Mouse (Mus musculus) small intestine, adult 2 months (tissue): ENCODE measurements at regions not wholly inside any gene's neighbourhood (a gene's known extent, or its start where the extent isn't known, plus 50 kb on each side); places are given as distances from the start of the nearest gene placed in this dataset.

Experiments used
- H3K27ac ChIP-seq: fragments of 200-500 bp; 2 replicates; pipeline ENCODE4 v1.5.1; 2012; ENCODE audit warnings: low read depth, low read length, control low read depth, inconsistent platforms; ENCODE audit not compliant: insufficient read depth
- H3K27me3 ChIP-seq: fragments of 200-500 bp; 2 replicates; pipeline ENCODE4 v1.6.1; 2012; ENCODE audit warnings: mild to moderate bottlenecking, moderate library complexity, low read length, inconsistent platforms; ENCODE audit not compliant: control insufficient read depth, insufficient read depth
- H3K36me3 ChIP-seq: fragments of 200-500 bp; 2 replicates; pipeline ENCODE4 v1.6.1; 2012; ENCODE audit warnings: mild to moderate bottlenecking, low read length, control low read depth, inconsistent platforms; ENCODE audit not compliant: control insufficient read depth, insufficient read depth
- H3K4me1 ChIP-seq: fragments of 200-500 bp; 2 replicates; pipeline ENCODE4 v1.6.1; 2012; ENCODE audit warnings: low read length, inconsistent platforms, mixed read lengths; ENCODE audit not compliant: control insufficient read depth, insufficient read depth, insufficient read length
- H3K4me3 ChIP-seq: fragments of 200-500 bp; 2 replicates; pipeline ENCODE4 v1.5.1; 2012; ENCODE audit warnings: low read depth, mild to moderate bottlenecking, control low read depth, inconsistent platforms, low read length, moderate library complexity
- CTCF ChIP-seq: fragments of 200-500 bp; IDR thresholded peaks from 2 replicates; pipeline ENCODE4 v1.5.1; 2012; ENCODE audit warnings: low read depth, mild to moderate bottlenecking, control low read depth, inconsistent platforms, low read length, moderate library complexity, mixed read lengths; ENCODE audit not compliant: insufficient replicate concordance, insufficient read length; ENCODE audit errors: extremely low read depth
- POLR2A ChIP-seq: fragments of 200-500 bp; IDR thresholded peaks from 2 replicates; pipeline ENCODE4 v1.6.1; 2012; ENCODE audit warnings: low read depth, mild to moderate bottlenecking, control low read depth, inconsistent platforms, low read length, moderate library complexity
- WGBS: fragments of 180-500 bp; shearing (Covaris S2); methylation state at CpG from one replicate; pipeline ENCODE4 v1.1.7; 2018; 5-methylcytosine and 5-hydroxymethylcytosine counted together

DNA sequence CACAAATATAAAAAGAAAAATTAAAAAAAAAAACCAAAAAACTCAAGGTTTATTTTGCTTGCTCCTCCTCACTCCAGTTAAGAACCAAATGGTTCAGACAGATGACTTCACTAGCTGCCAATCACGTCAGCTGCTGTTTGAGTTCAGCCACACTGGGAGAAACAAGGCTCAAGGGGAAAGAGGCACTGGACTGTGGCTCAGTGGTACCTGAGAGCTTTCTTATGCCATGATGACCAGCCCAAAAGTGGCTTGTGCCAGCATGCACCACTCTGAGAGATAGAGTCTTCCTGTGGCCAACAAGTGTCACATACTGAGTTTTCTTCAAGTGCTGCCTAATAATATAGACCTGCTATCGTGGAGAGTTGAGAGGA is 198.0 kb upstream of the Tprg start:
- no peak overlapping the region for H3K27ac ChIP-seq
- H3K36me3 ChIP-seq, result no peaks in the 10 kb centered on the region
- no peaks in the 10 kb centered on the region for H3K27me3 ChIP-seq
- H3K4me3 ChIP-seq, result no peak overlapping the region
- 93% methylated on average over 2 of the region's 2 CpGs for WGBS
- H3K4me1 ChIP-seq, result no peaks in the 10 kb centered on the region
- TF ChIP-seq POLR2A (no peak), CTCF (no peak)

DNA sequence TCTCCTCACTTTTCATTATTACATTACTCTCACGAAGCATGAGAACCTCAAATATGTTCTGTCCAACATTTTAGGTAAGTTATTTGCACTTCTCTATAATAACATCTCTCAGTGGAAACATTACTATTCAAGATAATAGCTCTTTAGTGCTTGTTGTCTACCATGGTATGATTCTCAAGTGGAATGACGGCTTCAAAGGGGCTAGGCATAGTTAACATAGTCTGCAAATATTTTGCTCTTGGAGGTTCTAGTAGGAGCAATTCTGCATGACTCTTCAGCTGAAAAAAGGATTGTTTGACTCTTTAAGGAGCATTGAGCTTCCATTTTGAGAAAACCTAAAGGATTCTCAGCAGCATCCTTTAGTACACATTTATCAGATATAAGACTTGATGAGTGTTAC is 182.5 kb upstream of the Tprg start:
- Histone ChIP-seq H3K27ac (no peak overlapping the region), H3K27me3 (no peaks in the 10 kb centered on the region), H3K4me1 (no peaks in the 10 kb centered on the region), H3K4me3 (no peak overlapping the region), H3K36me3 (no peaks in the 10 kb centered on the region)
- TF ChIP-seq POLR2A (no peak), CTCF (no peak)
- 94% methylated on average over 2 of the region's 2 CpGs for WGBS

DNA sequence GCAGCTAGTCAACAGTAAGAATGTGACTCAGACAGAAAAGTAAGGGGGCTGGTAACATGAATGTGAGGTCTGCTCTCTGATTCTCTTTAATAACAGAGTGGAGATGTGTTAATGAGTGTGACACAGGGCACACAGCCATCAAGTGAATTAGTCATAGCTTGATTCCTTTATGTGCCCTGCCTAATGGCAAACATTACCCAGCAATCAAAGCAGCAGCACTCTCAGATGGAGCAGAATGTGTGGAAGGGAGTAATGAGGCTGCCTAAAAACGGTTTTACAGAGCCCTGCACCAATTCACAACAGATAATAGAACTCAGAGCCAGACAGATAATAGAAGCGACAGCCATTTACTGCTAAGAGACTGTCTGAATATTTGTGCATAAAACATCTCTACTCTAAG is 182.0 kb upstream of the Tprg start:
- H3K4me1 ChIP-seq, result no peaks in the 10 kb centered on the region
- H3K36me3 ChIP-seq, result no peaks in the 10 kb centered on the region
- TF ChIP-seq POLR2A (no peak), CTCF (no peak)
- no peak overlapping the region for H3K27ac ChIP-seq
- H3K4me3 ChIP-seq, result no peak overlapping the region
- 57% methylated on average over 2 of the region's 2 CpGs for WGBS
- no peaks in the 10 kb centered on the region for H3K27me3 ChIP-seq

DNA sequence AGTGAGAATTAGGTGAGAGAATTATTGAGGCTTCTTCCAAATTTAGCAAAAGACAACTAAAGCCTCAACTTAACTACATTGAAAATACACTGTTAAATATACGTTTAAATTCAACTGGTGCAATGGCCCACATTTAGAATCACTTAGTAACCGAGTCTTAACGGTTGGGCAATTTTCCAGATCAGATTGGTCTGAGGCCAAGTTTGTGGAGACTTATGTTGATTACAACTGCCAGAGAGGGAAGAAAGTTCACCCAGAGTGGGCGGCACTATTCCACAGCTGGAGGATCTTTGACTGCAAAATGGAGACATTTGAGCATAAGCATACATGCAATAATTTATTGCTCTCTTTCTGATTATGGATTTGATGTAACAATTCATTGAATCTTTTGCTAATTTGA is 146.5 kb upstream of the Tprg start:
- Histone ChIP-seq H3K27ac (no peak overlapping the region), H3K36me3 (no peaks in the 10 kb centered on the region), H3K27me3 (no peaks in the 10 kb centered on the region), H3K4me3 (no peak overlapping the region), H3K4me1 (no peaks in the 10 kb centered on the region)
- TF ChIP-seq CTCF (no peak), POLR2A (no peak)
- WGBS, result 7% methylated on average over 4 of the region's 4 CpGs

DNA sequence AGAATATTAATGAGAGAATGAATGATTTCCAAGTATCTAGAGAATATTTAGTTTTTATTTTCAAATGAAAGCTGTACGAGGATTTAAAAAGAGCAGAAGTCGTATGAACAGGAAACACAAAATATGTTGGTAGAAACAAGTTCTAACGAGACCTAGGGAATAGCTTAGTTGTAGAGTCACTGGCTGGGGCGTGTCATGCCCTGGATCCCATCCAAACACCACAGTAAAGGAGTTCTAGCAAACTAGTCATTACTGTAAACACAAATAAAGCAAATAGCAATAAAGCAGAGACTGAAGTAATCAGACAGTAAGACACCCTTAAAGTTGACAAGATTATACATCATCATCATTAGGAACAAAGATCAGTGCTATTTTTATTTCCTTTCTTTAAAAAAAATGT is 139.1 kb upstream of the Tprg start:
- Histone ChIP-seq H3K27ac (no peak overlapping the region), H3K4me1 (no peaks in the 10 kb centered on the region), H3K4me3 (no peak overlapping the region), H3K27me3 (no peaks in the 10 kb centered on the region), H3K36me3 (no peaks in the 10 kb centered on the region)
- TF ChIP-seq POLR2A, result no peak
- no peak for TF ChIP-seq CTCF
- WGBS, result 35% methylated on average over 4 of the region's 4 CpGs

DNA sequence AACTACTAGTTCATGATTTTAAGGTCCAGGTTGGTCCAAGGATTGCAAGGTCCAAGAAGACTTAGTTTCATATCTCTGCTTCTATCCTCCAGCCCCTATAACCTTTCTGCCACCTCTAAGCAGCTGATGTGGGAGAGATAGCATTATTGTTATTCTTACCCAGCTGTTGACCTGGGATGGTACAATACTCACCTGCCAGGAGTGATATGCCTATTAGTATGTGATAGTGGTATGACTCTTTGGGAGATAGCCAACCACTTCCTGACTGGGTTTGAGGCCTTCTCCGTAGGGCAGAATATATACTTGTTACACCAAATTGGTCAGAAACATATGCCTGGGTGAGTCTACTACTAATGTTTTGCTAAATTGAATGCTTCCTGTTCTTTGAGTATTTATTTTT is 137.4 kb upstream of the Tprg start:
- Histone ChIP-seq H3K27me3 (no peaks in the 10 kb centered on the region), H3K4me1 (no peaks in the 10 kb centered on the region), H3K4me3 (no peak overlapping the region), H3K27ac (no peak overlapping the region), H3K36me3 (no peaks in the 10 kb centered on the region)
- WGBS, result 87% methylated on average over 1 of the region's 1 CpGs
- TF ChIP-seq POLR2A, result no peak
- no peak for TF ChIP-seq CTCF

DNA sequence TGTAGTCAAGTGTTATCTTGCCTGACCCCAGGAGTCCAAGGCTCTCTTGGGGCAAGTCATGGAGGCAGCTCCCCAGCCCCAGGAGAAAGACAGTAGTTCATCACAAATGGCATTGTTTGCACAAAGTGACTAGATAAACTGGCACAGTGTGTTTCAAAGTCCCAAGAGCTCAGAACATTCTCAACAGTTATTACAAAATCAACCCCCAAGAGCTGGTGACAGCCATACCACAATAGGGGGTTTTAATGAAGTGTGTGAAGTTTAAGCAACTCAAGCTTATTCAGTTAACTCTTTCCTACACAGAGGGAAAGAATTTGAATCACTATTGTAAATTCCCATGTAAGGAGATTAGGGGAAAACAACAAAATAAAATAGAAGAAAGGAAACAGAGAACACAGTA is 109.7 kb upstream of the Tprg start:
- Histone ChIP-seq H3K4me3 (no peak overlapping the region), H3K4me1 (no peaks in the 10 kb centered on the region), H3K27me3 (no peaks in the 10 kb centered on the region), H3K27ac (no peak overlapping the region), H3K36me3 (no peaks in the 10 kb centered on the region)
- TF ChIP-seq CTCF (no peak), POLR2A (no peak)

DNA sequence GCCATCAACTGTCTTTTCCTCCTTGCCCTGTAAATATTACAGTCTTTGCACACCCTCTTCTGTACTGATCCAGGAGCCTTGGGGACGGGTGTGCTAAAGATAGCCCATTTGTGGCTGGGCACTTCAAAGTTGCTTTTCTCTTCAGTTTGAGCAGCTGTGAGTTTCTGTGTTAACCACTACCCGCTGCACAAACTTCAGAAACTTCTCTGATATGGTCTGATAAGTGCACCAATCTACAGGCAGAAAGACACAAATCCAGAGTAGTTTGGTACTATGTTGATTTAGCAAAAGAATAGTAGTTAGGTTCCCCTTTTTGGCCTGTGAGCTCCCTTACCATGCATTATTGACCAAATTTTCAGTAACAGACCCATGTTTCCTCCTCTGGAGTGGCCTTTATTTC is 108.6 kb upstream of the Tprg start:
- TF ChIP-seq CTCF (no peak), POLR2A (no peak)
- 58% methylated on average over 2 of the region's 2 CpGs for WGBS

More for the DNA sequence above, 108.6 kb upstream of the Tprg start:
- Histone ChIP-seq H3K4me1 (no peaks in the 10 kb centered on the region), H3K4me3 (no peak overlapping the region), H3K27ac (no peak overlapping the region), H3K36me3 (no peaks in the 10 kb centered on the region), H3K27me3 (no peaks in the 10 kb centered on the region)
